Mouse (Mus musculus) bone marrow, adult 2 months (tissue): Measurements from ENCODE around the gene Foxo1. TPM values are rescaled to one million over a fixed set of nuclear protein-coding genes. Genes with fewer than 3 reads are reported as not detected.

Source experiments
- H3K27ac ChIP-seq: fragments of 200-500 bp; 2 replicates; pipeline ENCODE4 v1.5.1; 2012; ENCODE audit warnings: low read depth, mild to moderate bottlenecking, control low read depth, inconsistent platforms, low read length; ENCODE audit not compliant: control insufficient read depth, poor library complexity, insufficient read depth
- H3K4me1 ChIP-seq: fragments of 200-500 bp; 2 replicates; pipeline ENCODE4 v1.6.1; 2011; ENCODE audit warnings: low read length; ENCODE audit not compliant: control insufficient read depth, insufficient read depth
- H3K4me3 ChIP-seq: fragments of 200-500 bp; replicated peaks from 2 replicates; pipeline ENCODE3; 2011; ENCODE audit warnings: mild to moderate bottlenecking, low read depth, low read length, control low read depth; ENCODE audit not compliant: control insufficient read depth
- CTCF ChIP-seq: fragments of 200-500 bp; IDR thresholded peaks from 2 replicates; pipeline ENCODE4 v1.5.1; 2011; ENCODE audit warnings: low read length, control low read depth; ENCODE audit not compliant: control insufficient read depth, insufficient read depth
- POLR2A ChIP-seq: fragments of 200-500 bp; IDR thresholded peaks from 2 replicates; pipeline ENCODE4 v1.6.1; 2011; ENCODE audit warnings: low read depth, mild to moderate bottlenecking, control low read depth, low read length, borderline replicate concordance; ENCODE audit not compliant: control insufficient read depth
- WGBS: fragments of 180-500 bp; shearing (Covaris S2); methylation state at CpG from one replicate; pipeline ENCODE4 v1.1.7; 2018; 5-methylcytosine and 5-hydroxymethylcytosine counted together
- polyA plus RNA-seq: library from polyadenylated mRNA; stranded (reverse); fragments of >200 nt; gene quantifications from 2 replicates; pipeline ENCODE4 v1.2.4, GENCODE M21; 2011; ENCODE audit warnings: low replicate concordance; ENCODE audit not compliant: missing spikeins, insufficient read depth, insufficient read length

Foxo1 gene
- polyA plus RNA-seq, 1 experiment: 6.3 TPM

- TF ChIP-seq POLR2A (no peak), CTCF (no peak)
- Histone ChIP-seq H3K27ac (no peak overlapping the region), H3K4me3 (no peak overlapping the region), H3K4me1 (peaks cover 1% of the 10 kb centered on the region; the same call in 1 of the 2 replicates)
- WGBS: 69% methylated on average over 7 of the region's 7 CpGs
These were observed 24.4 kb downstream of the Foxo1 start for GRCm38 (mm10) chr3:52292498-52292897.

GRCm38 (mm10) chr3:52293946-52294345, 25.8 kb downstream of the Foxo1 start:
- no peak overlapping the region for H3K4me3 ChIP-seq
- TF ChIP-seq POLR2A: no peak
- no peak for TF ChIP-seq CTCF
- WGBS: 79% methylated on average over 5 of the region's 5 CpGs

GRCm38 (mm10) chr3:52295688-52296087, 27.6 kb downstream of the Foxo1 start:
- 75% methylated on average over 1 of the region's 1 CpGs for WGBS

More at GRCm38 (mm10) chr3:52293946-52294345, 25.8 kb downstream of the Foxo1 start:
- Histone ChIP-seq H3K4me1 (peaks cover 5% of the 10 kb centered on the region), H3K27ac (no peak overlapping the region)

GRCm38 (mm10) chr3:52296224-52296760, 28.2 kb downstream of the Foxo1 start:
- TF ChIP-seq CTCF: no peak
- TF ChIP-seq POLR2A: no peak
- Histone ChIP-seq H3K4me1 (peaks cover 7% of the 10 kb centered on the region), H3K27ac (no peak overlapping the region), H3K4me3 (no peak overlapping the region)
- WGBS: 71% methylated on average over 7 of the region's 7 CpGs

More at GRCm38 (mm10) chr3:52295688-52296087, 27.6 kb downstream of the Foxo1 start:
- Histone ChIP-seq H3K4me3 (no peak overlapping the region), H3K4me1 (peaks cover 7% of the 10 kb centered on the region), H3K27ac (no peak overlapping the region)
- TF ChIP-seq CTCF (no peak), POLR2A (no peak)

GRCm38 (mm10) chr3:52297291-52298018, 29.3 kb downstream of the Foxo1 start:
- WGBS: 74% methylated on average over 15 of the region's 15 CpGs
- TF ChIP-seq POLR2A (no peak), CTCF (no peak)
- Histone ChIP-seq H3K27ac (no peak overlapping the region), H3K4me1 (peaks cover 7% of the 10 kb centered on the region), H3K4me3 (no peak overlapping the region)

GRCm38 (mm10) chr3:52298683-52299082, 30.5 kb downstream of the Foxo1 start:
- TF ChIP-seq POLR2A (no peak), CTCF (no peak)
- no peak overlapping the region for H3K27ac ChIP-seq
- H3K4me3 ChIP-seq: no peak overlapping the region
- WGBS: 67% methylated on average over 4 of the region's 4 CpGs
- H3K4me1 ChIP-seq: peaks cover 7% of the 10 kb centered on the region

GRCm38 (mm10) chr3:52299376-52299775, 31.2 kb downstream of the Foxo1 start:
- Histone ChIP-seq H3K4me1 (peaks cover 6% of the 10 kb centered on the region; the same call in 1 of the 2 replicates), H3K27ac (no peak overlapping the region), H3K4me3 (no peak overlapping the region)
- TF ChIP-seq CTCF: no peak
- no peak for TF ChIP-seq POLR2A
- 40% methylated on average over 2 of the region's 2 CpGs for WGBS

- peaks cover 6% of the 10 kb centered on the region; the same call in 1 of the 2 replicates for H3K4me1 ChIP-seq
- WGBS: 50% methylated on average over 6 of the region's 6 CpGs
- TF ChIP-seq POLR2A (no peak), CTCF (no peak)
These were observed 32.4 kb downstream of the Foxo1 start for GRCm38 (mm10) chr3:52300517-52300916.

More at GRCm38 (mm10) chr3:52300517-52300916, 32.4 kb downstream of the Foxo1 start:
- Histone ChIP-seq H3K4me3 (no peak overlapping the region), H3K27ac (no peak overlapping the region)
